Mouse (Mus musculus) cerebellum, adult 2 months (tissue): Measurements from ENCODE around the gene Htr2c. TPM values are rescaled to one million over a fixed set of nuclear protein-coding genes. Genes with fewer than 3 reads are reported as not detected.

ENCODE experiments used
- DNase-seq, 2 experiments: peaks; one replicate each; pipeline ENCODE4 v3.0.0; 2021
- H3K27ac ChIP-seq: fragments of 200-500 bp; 2 replicates; pipeline ENCODE4 v1.5.1; 2012; ENCODE audit warnings: low read length, control low read depth, inconsistent platforms; ENCODE audit not compliant: insufficient read depth
- H3K27me3 ChIP-seq: fragments of 200-500 bp; 2 replicates; pipeline ENCODE4 v1.6.1; 2012; ENCODE audit warnings: inconsistent platforms, mild to moderate bottlenecking, low read length, moderate library complexity; ENCODE audit not compliant: control insufficient read depth, insufficient read depth
- H3K4me1 ChIP-seq: fragments of 200-500 bp; 2 replicates; pipeline ENCODE4 v1.6.1; 2011; ENCODE audit warnings: low read length; ENCODE audit not compliant: control insufficient read depth, insufficient read depth
- H3K4me3 ChIP-seq: fragments of 200-500 bp; replicated peaks from 2 replicates; pipeline ENCODE3; 2011; ENCODE audit warnings: mild to moderate bottlenecking, low read depth, low read length, control low read depth; ENCODE audit not compliant: insufficient read depth
- CTCF ChIP-seq: fragments of 200-500 bp; IDR thresholded peaks from 2 replicates; pipeline ENCODE4 v1.5.1; 2011; ENCODE audit warnings: low read depth, mild to moderate bottlenecking, control low read depth, low read length, moderate library complexity, borderline replicate concordance; ENCODE audit not compliant: insufficient read depth
- POLR2A ChIP-seq: fragments of 200-500 bp; IDR thresholded peaks from 2 replicates; pipeline ENCODE4 v1.6.1; 2011; ENCODE audit warnings: low read length, control low read depth, borderline replicate concordance; ENCODE audit not compliant: insufficient read depth
- WGBS: fragments of 180-500 bp; shearing (Covaris S2); methylation state at CpG from one replicate; pipeline ENCODE4 v1.1.7; 2018; 5-methylcytosine and 5-hydroxymethylcytosine counted together
- polyA plus RNA-seq: library from polyadenylated mRNA; depleted of rRNA; stranded (reverse); fragments of >200 nt; gene quantifications from 2 replicates; pipeline ENCODE4 v1.2.3, GENCODE M21; 2012; rRNA removed

The Htr2c gene
- polyA plus RNA-seq, result 20.3 and 22.1 TPM in 2 replicates

DNA sequence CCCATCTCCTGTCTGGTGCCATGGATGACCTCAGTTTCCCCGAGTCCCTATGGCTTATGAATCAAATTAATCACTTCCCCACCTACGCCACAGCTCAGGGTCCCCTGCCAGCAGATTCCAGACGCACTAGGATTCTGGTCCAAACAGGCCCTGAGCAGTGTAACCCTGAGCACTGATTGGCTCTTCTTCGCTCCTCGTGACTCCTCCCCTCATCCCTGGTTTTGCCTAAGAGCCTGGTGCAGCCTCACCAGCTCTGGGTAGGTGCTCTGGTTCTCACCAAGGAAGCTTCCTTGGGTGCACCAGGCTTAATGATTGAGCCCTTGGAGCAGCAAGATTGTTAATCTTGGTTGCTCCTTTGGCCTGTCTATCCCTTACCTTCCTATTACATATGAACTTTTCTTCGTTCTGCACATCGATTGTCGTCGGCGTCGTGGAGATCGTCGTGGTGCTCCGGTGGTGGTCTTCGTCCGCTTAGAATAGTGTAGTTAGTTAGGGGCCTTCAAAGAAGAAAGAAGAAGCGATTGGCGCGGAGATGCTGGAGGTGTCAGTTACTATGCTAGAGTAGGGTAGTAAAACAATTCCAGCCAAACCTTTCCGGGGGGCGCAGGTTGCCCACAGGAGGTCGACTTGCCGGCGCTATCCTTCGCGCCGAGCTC lies at the start of gene Htr2c:
Gene Htr2c, plus strand, starts transcription at position 256 of the 656 bp plus-strand sequence.
- WGBS, result 7% methylated on average over 27 of the region's 27 CpGs
- H3K27me3 ChIP-seq, result no peaks in the 10 kb centered on the region
- H3K4me1 ChIP-seq, result no peaks in the 10 kb centered on the region; the same call in 1 of the 2 replicates
- peak; percentile 6 to 9 for DNase-seq
- H3K27ac ChIP-seq, result no peak within 1 kb of the TSS
- TF ChIP-seq CTCF (no peak), POLR2A (no peak)
- H3K4me3 ChIP-seq, result peak within 1 kb of the TSS; percentile 59

- Histone ChIP-seq H3K4me3 (no peak overlapping the region), H3K27me3 (no peaks in the 10 kb centered on the region), H3K27ac (no peak overlapping the region), H3K4me1 (no peaks in the 10 kb centered on the region)
- 27% methylated on average over 1 of the region's 1 CpGs for WGBS
- DNase-seq, result no peak
- TF ChIP-seq POLR2A, result no peak
- no peak for TF ChIP-seq CTCF
Measured at GRCm38 (mm10) chrX:146928251-146928650, 34.1 kb upstream of the Htr2c start.

DNA sequence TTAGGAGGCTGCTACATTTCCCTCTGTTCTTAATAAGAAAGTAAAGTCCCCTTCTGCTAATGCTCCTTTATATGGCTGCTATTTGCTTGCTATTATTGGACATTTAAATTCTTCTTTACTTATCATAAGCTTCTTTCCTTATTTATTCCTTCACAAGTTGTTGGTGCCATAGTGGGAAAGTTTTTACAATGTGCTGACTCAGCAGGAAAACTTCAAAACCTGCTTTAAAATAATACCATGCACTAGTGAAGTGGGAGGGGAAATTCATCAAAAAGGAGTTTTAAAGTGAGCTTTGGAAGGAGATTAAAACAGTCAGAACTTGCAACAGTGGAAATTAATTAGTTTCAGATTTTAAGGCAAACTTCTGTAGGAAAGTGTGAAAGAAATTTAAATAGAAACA lies 26.0 kb upstream of the Htr2c start:
- H3K27me3 ChIP-seq, result no peaks in the 10 kb centered on the region
- no peak for DNase-seq
- no peak for TF ChIP-seq POLR2A
- no peak for TF ChIP-seq CTCF

GRCm38 (mm10) chrX:146946216-146946886 lies 16.0 kb upstream of the Htr2c start:
- DNase-seq, result no peak
- Histone ChIP-seq H3K27ac (no peak overlapping the region), H3K4me3 (no peak overlapping the region), H3K4me1 (no peaks in the 10 kb centered on the region), H3K27me3 (no peaks in the 10 kb centered on the region)
- 41% methylated on average over 2 of the region's 2 CpGs for WGBS
- TF ChIP-seq POLR2A, result no peak
- TF ChIP-seq CTCF, result no peak

More for the DNA sequence above, 26.0 kb upstream of the Htr2c start:
- no peak overlapping the region for H3K27ac ChIP-seq
- H3K4me3 ChIP-seq, result no peak overlapping the region
- H3K4me1 ChIP-seq, result no peaks in the 10 kb centered on the region

GRCm38 (mm10) chrX:146946996-146947395 lies 15.3 kb upstream of the Htr2c start:
- H3K4me3 ChIP-seq, result no peak overlapping the region
- H3K27ac ChIP-seq, result no peak overlapping the region
- no peaks in the 10 kb centered on the region for H3K4me1 ChIP-seq
- TF ChIP-seq POLR2A (no peak), CTCF (no peak)
- no peak for DNase-seq
- H3K27me3 ChIP-seq, result no peaks in the 10 kb centered on the region

- WGBS, result 96% methylated on average over 1 of the region's 1 CpGs
- H3K4me3 ChIP-seq, result no peak overlapping the region
- no peaks in the 10 kb centered on the region for H3K27me3 ChIP-seq
- H3K4me1 ChIP-seq, result no peaks in the 10 kb centered on the region; the same call in 1 of the 2 replicates
- no peak for DNase-seq
- TF ChIP-seq POLR2A (no peak), CTCF (no peak)
- no peak overlapping the region for H3K27ac ChIP-seq
Measured at GRCm38 (mm10) chrX:146958608-146959007, 3.7 kb upstream of the Htr2c start.

GRCm38 (mm10) chrX:146959960-146960359 lies 2.4 kb upstream of the Htr2c start:
- no peak for DNase-seq
- TF ChIP-seq CTCF (no peak), POLR2A (no peak)
- H3K4me3 ChIP-seq, result no peak overlapping the region
- WGBS, result 16% methylated on average over 10 of the region's 10 CpGs
- no peaks in the 10 kb centered on the region for H3K27me3 ChIP-seq
- no peaks in the 10 kb centered on the region; the same call in 1 of the 2 replicates for H3K4me1 ChIP-seq
- no peak overlapping the region for H3K27ac ChIP-seq
